Mouse (Mus musculus): Measurements from ENCODE around the gene Agap1.

- TF ChIP-seq EP300 (optimal IDR thresholded peaks at IDR 0.05), result no peak
- no peak for TF ChIP-seq CTCF (IDR thresholded peaks at IDR 0.05; ENCODE audit: low read depth)
These were observed 145.6 kb downstream of the Agap1 start for GRCm38 (mm10) chr1:89599983-89600741.

Data from stomach, postnatal 0 days (tissue).